8 mouse cellular contexts compared by ENCODE assay signal in the genomic region with DNA sequence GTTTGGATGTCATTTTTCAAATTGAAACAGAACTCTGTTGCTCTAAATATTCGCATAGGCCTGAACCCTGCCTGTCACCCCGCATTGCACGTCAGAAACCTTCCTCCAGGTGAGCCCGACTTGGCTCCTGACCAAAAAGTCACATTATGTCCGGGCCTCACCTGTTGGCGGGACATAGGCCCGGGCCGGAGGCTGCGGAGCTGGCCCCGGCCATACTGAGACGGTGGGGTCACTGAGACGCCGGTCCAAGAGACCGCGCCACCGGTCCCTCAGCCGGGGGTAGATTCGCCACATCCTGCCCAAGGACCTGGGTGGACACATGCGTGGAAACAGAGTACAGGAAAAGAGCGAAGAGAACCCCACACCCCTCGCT. TPM values are rescaled to one million over a fixed set of nuclear protein-coding genes. Genes with fewer than 3 reads are reported as not detected.
DNase-seq lines count a peak whose midpoint lies in the region; ATAC-seq and TF ChIP-seq lines count a peak whose summit lies in the region.

No protein-coding gene starts in this region.

- peak overlapping the region; percentile 63 for H3K9ac ChIP-seq in lung, postnatal 0 days (replicated peaks; ENCODE audit: low read depth)
- peak overlapping the region; percentile 77 for H3K9ac ChIP-seq in limb, embryonic 15.5 days
- H3K9ac ChIP-seq in stomach, embryonic 16.5 days (ENCODE audit: low read length): peak overlapping the region; percentile 81

- H3K27ac ChIP-seq in lung, postnatal 0 days (ENCODE audit: low read length): peak overlapping the region; percentile 81
- H3K27ac ChIP-seq in limb, embryonic 15.5 days: peak overlapping the region; percentile 75
- H3K27ac ChIP-seq in stomach, embryonic 16.5 days (ENCODE audit: low read length): peak overlapping the region; percentile 72

- WGBS in lung, postnatal 0 days: under 1% methylated on average over 21 of the region's 21 CpGs
- under 1% methylated on average over 21 of the region's 21 CpGs for WGBS in limb, embryonic 15.5 days
- under 1% methylated on average over 21 of the region's 21 CpGs for WGBS in stomach, embryonic 16.5 days

- DNase-seq in lung, postnatal 0 days (ENCODE audit: low spot score): peak; percentile 71
- no peak for DNase-seq in lung, postnatal 25 days (ENCODE audit: low spot score)
- no peak for DNase-seq in thymus, postnatal 14 days
- no peak for DNase-seq in adrenal gland, postnatal 10 days
- no peak for DNase-seq in cerebellum, adult 18-20 months

- peak overlapping the region; percentile 75 for H3K4me2 ChIP-seq in lung, postnatal 0 days (replicated peaks; ENCODE audit: low read depth, low read length)
- H3K4me2 ChIP-seq in limb, embryonic 15.5 days: peak overlapping the region; percentile 66
- peak overlapping the region; percentile 78 for H3K4me2 ChIP-seq in stomach, embryonic 16.5 days (ENCODE audit: low read depth, low read length)

- no peak for TF ChIP-seq CTCF in lung, postnatal 0 days (IDR thresholded peaks at IDR 0.05)

- no peaks in the 10 kb centered on the region for H3K27me3 ChIP-seq in lung, postnatal 0 days (replicated peaks; ENCODE audit: insufficient read depth, low read length)
- H3K27me3 ChIP-seq in erythroblast, embryonic 14.5 days (ENCODE audit: control insufficient read depth): no peaks in the 10 kb centered on the region
- no peaks in the 10 kb centered on the region for H3K27me3 ChIP-seq in limb, embryonic 15.5 days
- no peaks in the 10 kb centered on the region for H3K27me3 ChIP-seq in stomach, embryonic 16.5 days (ENCODE audit: control insufficient read depth, insufficient read depth, low read length)

- no peaks in the 10 kb centered on the region for H3K9me3 ChIP-seq in lung, postnatal 0 days (ENCODE audit: low read length)
- no peaks in the 10 kb centered on the region for H3K9me3 ChIP-seq in erythroblast, embryonic 14.5 days (ENCODE audit: control insufficient read depth, low read length)
- no peaks in the 10 kb centered on the region for H3K9me3 ChIP-seq in limb, embryonic 15.5 days
- no peaks in the 10 kb centered on the region for H3K9me3 ChIP-seq in stomach, embryonic 16.5 days (replicated peaks; ENCODE audit: control insufficient read depth, low read length)

- peaks cover 9% of the 10 kb centered on the region; the same call in 1 of the 2 replicates for H3K4me1 ChIP-seq in lung, postnatal 0 days (ENCODE audit: insufficient read depth, low read depth, low read length)
- peaks cover 50% of the 10 kb centered on the region for H3K4me1 ChIP-seq in erythroblast, embryonic 14.5 days (ENCODE audit: control insufficient read depth)
- peaks cover 26% of the 10 kb centered on the region for H3K4me1 ChIP-seq in limb, embryonic 15.5 days
- H3K4me1 ChIP-seq in stomach, embryonic 16.5 days (ENCODE audit: control insufficient read depth, insufficient read depth, low read length): peaks cover 17% of the 10 kb centered on the region

- no peak for TF ChIP-seq EP300 in lung, postnatal 0 days (IDR thresholded peaks at IDR 0.05)

- ATAC-seq in lung, postnatal 0 days: peak; percentile 41
- peak; percentile 44; the same call in 1 of the 2 replicates for ATAC-seq in limb, embryonic 15.5 days (ENCODE audit: insufficient number of reproducible peaks, low FRiP score, low TSS enrichment, low read depth)
- ATAC-seq in stomach, embryonic 16.5 days (ENCODE audit: insufficient read depth, low FRiP score): peak; percentile 43

- no peaks in the 10 kb centered on the region for H3K36me3 ChIP-seq in lung, postnatal 0 days (ENCODE audit: insufficient read depth, low read length)
- H3K36me3 ChIP-seq in erythroblast, embryonic 14.5 days (ENCODE audit: control insufficient read depth): peaks cover 26% of the 10 kb centered on the region
- H3K36me3 ChIP-seq in limb, embryonic 15.5 days: no peaks in the 10 kb centered on the region
- H3K36me3 ChIP-seq in stomach, embryonic 16.5 days (ENCODE audit: control insufficient read depth, insufficient read depth, low read length): no peaks in the 10 kb centered on the region

- H3K4me3 ChIP-seq in lung, postnatal 0 days (ENCODE audit: low read depth, low read length): peak overlapping the region; percentile 87
- peak overlapping the region; percentile 97 for H3K4me3 ChIP-seq in erythroblast, embryonic 14.5 days (replicated peaks)
- H3K4me3 ChIP-seq in limb, embryonic 15.5 days: peak overlapping the region; percentile 85
- H3K4me3 ChIP-seq in stomach, embryonic 16.5 days (replicated peaks; ENCODE audit: low read length): peak overlapping the region; percentile 93

RNA-seq across cellular contexts. Expression of gene Gid4, which starts 0.4 kb away (rescaled TPM):
- 12.6 and 15.4 TPM in 2 replicates for polyA plus RNA-seq in lung, postnatal 0 days (2015; fragmentation: Nextera tagmentation; extraction: Ambion mirVana)
- polyA plus RNA-seq in erythroblast, embryonic 14.5 days (2012): 1.2 and 2.1 TPM in 2 replicates
- polyA plus RNA-seq in limb, embryonic 15.5 days (2015; fragmentation: Nextera tagmentation; extraction: Ambion mirVana): 26.3 and 29.9 TPM in 2 replicates
- polyA plus RNA-seq in stomach, embryonic 16.5 days (2015; fragmentation: Nextera tagmentation; extraction: Ambion mirVana): 20.0 and 21.2 TPM in 2 replicates
- total RNA-seq in adrenal gland, postnatal 10 days (2021): 10 to 100 TPM; 48.8 TPM

RNA-seq across cellular contexts. Expression of gene Atpaf2, which starts 1.7 kb away (rescaled TPM):
- polyA plus RNA-seq in lung, postnatal 0 days (2015; fragmentation: Nextera tagmentation; extraction: Ambion mirVana): 24.1 and 24.7 TPM in 2 replicates
- 6.1 and 6.9 TPM in 2 replicates for polyA plus RNA-seq in erythroblast, embryonic 14.5 days (2012)
- polyA plus RNA-seq in limb, embryonic 15.5 days (2015; fragmentation: Nextera tagmentation; extraction: Ambion mirVana): 52.4 and 55.4 TPM in 2 replicates
- 51.2 and 52.6 TPM in 2 replicates for polyA plus RNA-seq in stomach, embryonic 16.5 days (2015; fragmentation: Nextera tagmentation; extraction: Ambion mirVana)
- 100 to 1,000 TPM; 128 to 156 TPM for total RNA-seq in adrenal gland, postnatal 10 days (2021)

RNA-seq across cellular contexts. Expression of gene Drg2, which starts 37.8 kb away (rescaled TPM):
- polyA plus RNA-seq in lung, postnatal 0 days (2015; fragmentation: Nextera tagmentation; extraction: Ambion mirVana): 48.6 and 49.1 TPM in 2 replicates
- 2.5 and 4.5 TPM in 2 replicates for polyA plus RNA-seq in erythroblast, embryonic 14.5 days (2012)
- 103 and 111 TPM in 2 replicates for polyA plus RNA-seq in limb, embryonic 15.5 days (2015; fragmentation: Nextera tagmentation; extraction: Ambion mirVana)
- 84.7 and 92.2 TPM in 2 replicates for polyA plus RNA-seq in stomach, embryonic 16.5 days (2015; fragmentation: Nextera tagmentation; extraction: Ambion mirVana)
- 10 to 100 TPM; 61.6 to 69.0 TPM for total RNA-seq in adrenal gland, postnatal 10 days (2021)

RNA-seq across cellular contexts. Expression of gene Myo15, which starts 52.6 kb away (rescaled TPM):
- 0.12 and 0.21 TPM in 2 replicates for polyA plus RNA-seq in lung, postnatal 0 days (2015; fragmentation: Nextera tagmentation; extraction: Ambion mirVana)
- polyA plus RNA-seq in erythroblast, embryonic 14.5 days (2012): 0.28 and 0.52 TPM in 2 replicates
- polyA plus RNA-seq in limb, embryonic 15.5 days (2015; fragmentation: Nextera tagmentation; extraction: Ambion mirVana): 0.35 and 0.72 TPM in 2 replicates
- polyA plus RNA-seq in stomach, embryonic 16.5 days (2015; fragmentation: Nextera tagmentation; extraction: Ambion mirVana): 0.10 and 0.19 TPM in 2 replicates
- total RNA-seq in adrenal gland, postnatal 10 days (2021): under 1 TPM; 0.30 to 0.51 TPM
